Mouse (Mus musculus) liver, embryonic 14.5 days (tissue): ENCODE results near the gene Mex3d.

Experiments used
- CTCF ChIP-seq: IDR thresholded peaks from 2 replicates; pipeline ENCODE4 v1.5.1; 2016; ENCODE audit warnings: antibody characterized with exemption, low read depth, control low read depth
- EP300 ChIP-seq: IDR thresholded peaks from 2 replicates; pipeline ENCODE4 v1.6.1; 2016; ENCODE audit warnings: antibody characterized with exemption, low read depth

GRCm38 (mm10) chr10:80383431-80383830, 4.0 kb downstream of the Mex3d start:
- TF ChIP-seq CTCF (peak; percentile 41; the same call in 1 of the 2 replicates), EP300 (no peak)
